Mouse (Mus musculus): ENCODE data around the gene Prkab2.

Gene Prkab2

DNA sequence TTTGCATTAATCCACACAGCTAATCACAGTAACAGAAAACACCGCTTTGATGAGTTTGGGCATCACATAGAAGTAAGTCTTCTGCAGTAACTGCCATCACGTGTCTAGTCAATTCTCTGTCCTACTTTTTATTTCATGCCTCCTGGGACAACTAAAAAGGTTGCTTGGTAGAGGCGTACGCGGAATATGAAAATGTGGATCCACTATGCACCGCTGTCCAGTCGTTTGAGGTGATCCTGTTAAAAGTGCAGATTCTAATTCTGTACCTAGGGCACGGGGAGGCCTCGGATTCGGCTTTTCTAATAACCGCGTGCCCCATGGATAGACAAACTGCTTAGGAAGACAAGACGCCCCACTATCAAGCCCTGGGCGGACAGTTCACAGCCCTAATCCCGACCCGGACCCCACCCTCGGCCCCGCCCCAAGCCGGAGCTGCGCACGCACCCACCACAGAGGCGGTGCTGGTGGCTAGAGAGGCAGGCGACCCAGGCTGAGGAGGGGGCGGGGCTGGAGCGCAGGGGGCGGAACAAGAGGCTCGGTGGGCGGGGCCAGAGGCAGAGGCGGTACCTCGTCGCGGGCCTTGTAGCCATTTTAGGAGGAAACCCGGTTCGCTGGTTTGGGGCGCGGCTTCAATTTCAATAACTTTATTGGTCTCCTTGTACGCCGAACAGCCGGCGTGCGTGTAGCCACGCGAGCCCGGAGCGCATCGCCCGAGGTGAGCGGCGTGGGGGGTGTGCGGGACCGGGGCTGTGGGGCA is at the start of gene Prkab2:
TSS of gene Prkab2 (plus strand) at position 539 of the 757 bp plus-strand sequence.
- peak; percentile 97 for DNase-seq (ENCODE audit: low read depth, low spot score)

DNA sequence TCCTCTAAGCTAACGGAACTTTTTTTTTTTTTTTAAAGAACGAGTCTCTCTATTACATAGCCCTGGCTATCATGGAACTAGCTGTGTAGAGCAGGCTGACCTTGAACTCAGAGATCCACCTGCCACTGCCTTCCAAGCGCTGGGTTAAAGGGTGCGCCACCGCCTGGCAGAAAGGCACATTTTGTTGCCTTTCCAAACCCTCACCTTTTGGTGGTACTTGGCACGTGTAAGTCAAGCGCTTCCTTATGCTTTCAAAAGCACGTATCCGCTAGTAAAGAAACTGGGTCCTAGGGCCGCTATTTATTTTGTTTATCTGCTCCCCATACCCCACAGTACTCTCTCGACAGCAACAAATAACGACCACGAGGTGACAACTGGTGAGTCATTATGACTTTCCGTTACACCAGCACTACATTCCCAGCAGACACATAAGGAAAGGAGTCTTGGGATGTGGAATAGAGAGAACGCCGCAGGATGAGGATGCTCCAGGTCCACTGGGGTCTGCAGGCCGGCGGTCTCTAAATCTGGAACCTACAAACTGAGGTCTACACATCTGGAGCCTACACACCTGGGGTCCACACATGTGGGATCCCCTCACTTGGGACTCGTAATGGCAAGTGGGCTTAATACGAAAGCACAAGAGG is 48.7 kb upstream of the Prkab2 start:
- peak; percentile 80 for DNase-seq (ENCODE audit: low read depth, low spot score)

DNA sequence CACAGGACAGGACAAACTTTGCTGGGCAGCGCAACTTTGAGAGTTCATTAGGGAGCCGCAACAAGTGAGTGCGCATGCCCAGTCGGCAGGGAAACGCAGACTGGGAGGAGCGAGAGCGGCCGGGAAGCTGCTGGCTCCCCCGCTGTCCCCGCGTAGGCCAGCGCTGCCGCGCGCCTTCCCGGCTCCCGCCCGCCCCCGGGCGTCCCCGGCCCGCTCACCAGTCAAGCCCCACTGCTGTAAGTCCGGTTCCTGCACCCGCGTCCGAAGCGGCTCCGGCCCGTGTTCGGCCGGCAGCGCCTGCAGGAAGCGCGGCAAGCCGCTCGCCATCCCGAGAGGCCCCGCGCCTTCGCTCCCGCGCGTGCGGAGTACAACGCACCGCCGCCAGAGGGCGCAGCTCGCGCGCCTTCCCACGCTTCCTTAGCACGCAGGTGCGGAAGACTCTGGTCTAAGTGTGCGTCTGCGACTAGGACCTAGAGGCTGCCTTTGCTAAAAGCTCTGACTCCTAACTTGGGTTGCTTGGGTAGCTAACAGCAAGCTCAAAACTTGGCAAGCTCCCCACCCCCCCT is 48.1 kb upstream of the Prkab2 start, which contains the start of gene Chd1l:
TSS of gene Chd1l (minus strand) at position 359 of the 566 bp plus-strand sequence.
- peak; percentile 92 for DNase-seq (ENCODE audit: low read depth, low spot score)

DNA sequence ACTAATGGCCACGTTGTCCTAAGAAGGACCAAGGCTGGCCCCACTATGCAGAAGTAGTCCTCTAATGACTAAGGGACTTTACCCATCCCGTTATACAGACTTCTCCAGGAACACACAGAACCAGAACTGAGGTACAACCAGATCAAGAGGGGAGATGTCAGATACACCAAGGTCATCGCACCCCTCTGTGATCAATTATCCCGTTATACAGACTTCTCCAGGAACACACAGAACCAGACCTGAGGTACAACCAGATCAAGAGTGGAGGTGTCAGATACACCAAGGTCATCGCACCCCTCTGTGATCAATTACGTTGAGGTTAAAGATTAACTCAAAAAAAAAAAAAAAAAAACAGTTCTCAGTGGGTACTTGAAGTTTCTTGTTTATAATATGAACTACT is 47.0 kb upstream of the Prkab2 start:
- no peak for DNase-seq (ENCODE audit: low read depth, low spot score)

GRCm38 (mm10) chr3:97615154-97615553 is 42.8 kb upstream of the Prkab2 start:
- no peak for DNase-seq (ENCODE audit: low read depth, low spot score)

GRCm38 (mm10) chr3:97615933-97616332 is 42.1 kb upstream of the Prkab2 start:
- DNase-seq (ENCODE audit: low read depth, low spot score): no peak

DNA sequence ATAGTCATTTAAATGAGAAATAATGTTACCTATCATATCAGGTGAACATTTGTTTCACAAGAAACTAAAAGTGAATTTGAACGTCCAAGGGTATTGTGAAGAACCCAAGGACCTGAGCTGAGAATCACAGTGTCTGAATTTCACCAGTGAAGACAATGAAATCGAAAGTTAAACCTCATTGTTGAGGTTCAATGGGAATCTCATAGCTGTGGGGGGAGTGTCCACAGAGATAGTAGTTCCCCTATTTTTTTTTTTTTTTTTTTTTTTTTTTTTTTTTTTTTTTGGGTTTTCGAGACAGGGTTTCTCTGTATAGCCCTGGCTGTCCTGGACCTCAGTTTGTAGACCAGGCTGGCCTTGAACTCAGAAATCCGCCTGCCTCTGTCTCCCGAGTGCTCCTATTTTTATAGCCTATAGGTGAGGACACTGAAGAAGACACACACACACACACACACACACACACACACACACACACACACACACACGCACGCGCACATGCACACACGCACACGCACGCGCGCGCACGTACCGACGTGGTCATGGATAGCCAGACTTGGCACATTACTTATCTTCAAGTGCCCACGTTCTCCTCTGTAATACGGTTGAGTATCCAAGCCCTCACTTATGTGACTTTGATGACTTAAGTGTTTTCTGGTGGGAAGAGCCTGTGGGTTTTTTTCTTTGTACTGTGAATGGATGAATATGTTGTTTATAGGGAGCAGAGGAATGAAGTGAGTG is 40.7 kb upstream of the Prkab2 start:
- no peak for DNase-seq (ENCODE audit: low read depth, low spot score)

GRCm38 (mm10) chr3:97617899-97618298 is 40.1 kb upstream of the Prkab2 start:
- DNase-seq (ENCODE audit: low read depth, low spot score): no peak

GRCm38 (mm10) chr3:97620657-97621056 is 37.3 kb upstream of the Prkab2 start:
- no peak for DNase-seq (ENCODE audit: low read depth, low spot score)

GRCm38 (mm10) chr3:97624611-97625010 is 33.4 kb upstream of the Prkab2 start:
- no peak for DNase-seq (ENCODE audit: low read depth, low spot score)

GRCm38 (mm10) chr3:97627893-97628292 is 30.1 kb upstream of the Prkab2 start:
- no peak for DNase-seq (ENCODE audit: low read depth, low spot score)

GRCm38 (mm10) chr3:97628391-97629001 is 29.5 kb upstream of the Prkab2 start, which contains the start of gene Fmo5:
Fmo5 (plus strand) TSS chr3:97628804.
- peak; percentile 47 for DNase-seq (ENCODE audit: low read depth, low spot score)

- no peak for DNase-seq (ENCODE audit: low read depth, low spot score)
Observed at GRCm38 (mm10) chr3:97629941-97630340, 28.1 kb upstream of the Prkab2 start.

GRCm38 (mm10) chr3:97630746-97631145 is 27.2 kb upstream of the Prkab2 start:
- no peak for DNase-seq (ENCODE audit: low read depth, low spot score)

DNA sequence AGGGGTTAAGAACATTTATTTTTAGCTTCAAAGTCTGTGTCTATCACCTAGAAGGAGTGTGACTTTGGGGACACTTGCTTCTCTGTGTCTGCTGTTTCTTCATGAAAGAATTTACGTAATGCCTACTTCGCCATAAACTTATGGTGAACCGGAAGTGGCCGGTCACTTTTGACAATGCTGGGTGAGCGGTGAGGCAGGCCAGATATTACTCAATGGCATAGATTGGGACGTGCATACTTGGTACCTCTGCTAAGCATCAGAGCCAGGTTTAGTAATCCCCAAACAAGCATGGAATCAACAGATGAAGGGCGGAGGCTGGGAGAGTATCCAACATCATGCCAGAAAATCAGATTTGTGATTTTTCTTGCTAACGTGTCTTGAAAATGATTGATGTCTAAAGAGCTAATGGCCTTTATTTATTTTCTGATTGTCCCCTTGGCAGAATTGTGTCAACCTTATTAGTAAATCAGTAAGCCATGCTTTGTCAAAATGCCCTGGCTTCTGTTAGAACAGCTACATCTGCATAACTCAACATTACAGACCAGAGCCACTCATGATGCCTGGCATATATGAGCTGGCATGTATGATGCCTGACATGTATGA is 26.6 kb upstream of the Prkab2 start:
- no peak for DNase-seq (ENCODE audit: low read depth, low spot score)

DNA sequence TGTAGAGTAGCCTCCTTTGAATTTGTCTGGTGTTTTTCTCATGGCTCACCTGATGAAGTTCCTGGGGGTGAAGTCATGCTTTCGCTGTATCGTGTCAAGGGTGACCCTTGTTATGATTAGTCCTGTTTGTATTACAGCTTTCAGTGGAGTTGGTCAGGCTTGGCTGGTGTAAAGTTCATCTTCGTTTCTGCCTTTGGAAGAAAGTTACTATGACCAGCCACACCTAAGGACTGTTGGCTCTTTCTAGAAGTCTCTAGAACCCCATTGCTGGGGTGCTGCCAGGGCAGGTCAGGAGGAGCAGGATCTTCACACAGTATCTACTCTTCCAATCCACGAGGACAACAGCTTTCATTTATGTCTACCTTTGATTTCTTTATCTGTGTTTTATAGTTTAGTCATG is 24.5 kb upstream of the Prkab2 start:
- no peak for DNase-seq (ENCODE audit: low read depth, low spot score)

GRCm38 (mm10) chr3:97634288-97634761 is 23.7 kb upstream of the Prkab2 start:
- DNase-seq (ENCODE audit: low read depth, low spot score): no peak

GRCm38 (mm10) chr3:97641396-97641795 is 16.6 kb upstream of the Prkab2 start:
- no peak for DNase-seq (ENCODE audit: low read depth, low spot score)

GRCm38 (mm10) chr3:97642001-97642400 is 16.0 kb upstream of the Prkab2 start:
- no peak for DNase-seq (ENCODE audit: low read depth, low spot score)

- DNase-seq (ENCODE audit: low read depth, low spot score): no peak
Observed at GRCm38 (mm10) chr3:97648518-97648917, 9.5 kb upstream of the Prkab2 start.

- DNase-seq (ENCODE audit: low read depth, low spot score): no peak
Observed at GRCm38 (mm10) chr3:97649022-97649421, 9.0 kb upstream of the Prkab2 start.
